Mouse (Mus musculus) liver, embryonic 14 days (tissue): ENCODE results near the gene Tspan18. TPM values are rescaled to one million over a fixed set of nuclear protein-coding genes. Genes with fewer than 3 reads are reported as not detected.

Source experiments
- polyA plus RNA-seq: library from polyadenylated mRNA; depleted of rRNA; stranded (reverse); fragments of >200 nt; gene quantifications from 2 replicates; pipeline ENCODE4 v1.2.3, GENCODE M21; 2012; rRNA removed

Tspan18 gene
- polyA plus RNA-seq: 2.2 and 2.4 TPM in 2 replicates

GRCm38 (mm10) chr2:93333817-93334731 lies at the start of gene Tspan18:
TSS of gene Tspan18 (minus strand) at chr2:93334505.

DNA sequence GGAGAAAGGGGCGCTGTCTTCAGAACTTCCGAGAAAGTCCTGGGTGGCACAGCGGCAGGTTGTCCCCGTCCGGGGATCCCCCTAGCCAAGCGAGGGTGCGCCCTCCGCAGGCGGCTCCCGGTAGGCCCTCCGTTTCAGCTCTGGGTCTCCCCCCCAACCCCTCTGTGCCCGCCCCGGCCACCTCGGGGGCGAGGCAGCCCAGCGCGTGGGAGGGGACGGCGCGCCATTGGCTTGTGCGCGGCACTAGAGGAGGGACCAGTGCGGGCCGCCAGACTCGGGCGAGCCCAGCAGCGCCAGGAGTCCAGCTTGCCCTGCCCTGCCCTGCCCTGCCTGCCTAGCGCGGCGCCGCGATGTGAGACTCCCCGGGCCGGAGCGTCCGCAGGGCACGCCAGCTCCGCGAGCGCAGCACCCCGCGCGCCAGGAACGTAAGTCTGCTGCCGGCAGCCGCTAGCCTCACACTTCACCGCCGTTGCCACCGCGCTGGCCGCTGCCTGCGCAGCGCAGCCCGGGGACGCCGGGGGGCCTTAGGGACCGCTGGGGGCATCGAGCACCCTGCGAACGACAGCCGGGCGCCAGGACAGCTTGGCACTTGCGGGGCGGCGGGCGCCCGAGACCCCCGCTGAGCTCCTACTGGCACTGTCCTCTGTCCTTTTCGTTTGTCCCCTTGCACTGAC lies 146.8 kb downstream of the Tspan18 start, which contains the start of gene Trp53i11:
TSS of gene Trp53i11 (plus strand) at position 226 of the 674 bp plus-strand sequence.

Other genes with a start within 250 kb of the Tspan18 start
- 1.6 and 1.7 TPM in 2 replicates for gene Trp53i11, start 147.0 kb downstream of the Tspan18 start, polyA plus RNA-seq
- gene Cd82, start 128.6 kb upstream of the Tspan18 start, polyA plus RNA-seq: 68.5 and 84.2 TPM in 2 replicates
- gene Gm10803, start 226.1 kb upstream of the Tspan18 start, polyA plus RNA-seq: not detected in 2 replicates